Mouse (Mus musculus) kidney, embryonic 16.5 days (tissue): ENCODE data around the gene Smap2. TPM values are rescaled to one million over a fixed set of nuclear protein-coding genes. Genes with fewer than 3 reads are reported as not detected.

ENCODE experiments used
- ATAC-seq: fragments of 200-750 bp; cut with Nextera tagmentation; 2 replicates; pipeline ENCODE4 v1.8.0; 2017; ENCODE audit warnings: moderate TSS enrichment; ENCODE audit not compliant: low FRiP score, low TSS enrichment
- H3K27ac ChIP-seq: fragments of 300-500 bp; sonication (generic); 2 replicates; pipeline ENCODE4 v1.5.1; 2014; ENCODE audit warnings: low read length
- H3K27me3 ChIP-seq: fragments of 300-500 bp; sonication (generic); 2 replicates; pipeline ENCODE4 v1.6.1; 2014; ENCODE audit warnings: low read length, control low read depth, mixed read lengths; ENCODE audit not compliant: insufficient read depth
- H3K36me3 ChIP-seq: fragments of 300-500 bp; sonication (generic); 2 replicates; pipeline ENCODE4 v1.6.1; 2014; ENCODE audit warnings: low read length, control low read depth, mixed read lengths; ENCODE audit not compliant: insufficient read depth
- H3K4me1 ChIP-seq: fragments of 300-500 bp; sonication (generic); 2 replicates; pipeline ENCODE4 v1.6.1; 2014; ENCODE audit warnings: low read length, control low read depth, mixed read lengths; ENCODE audit not compliant: insufficient read depth
- H3K4me2 ChIP-seq: fragments of 300-500 bp; sonication (generic); replicated peaks from 2 replicates; pipeline ENCODE4 v1.6.1; 2014; ENCODE audit warnings: low read depth, low read length
- H3K4me3 ChIP-seq: fragments of 300-500 bp; sonication (generic); 2 replicates; pipeline ENCODE4 v1.5.1; 2014; ENCODE audit warnings: mild to moderate bottlenecking, low read length
- H3K9ac ChIP-seq: fragments of 300-500 bp; sonication (generic); replicated peaks from 2 replicates; pipeline ENCODE4 v1.6.1; 2014; ENCODE audit warnings: low read length
- H3K9me3 ChIP-seq: fragments of 300-500 bp; sonication (generic); 2 replicates; pipeline ENCODE4 v1.6.1; 2016; ENCODE audit warnings: low read length, control low read depth
- WGBS: fragments of 180-500 bp; shearing (Covaris S2); extraction: QIAGEN DNeasy Blood & Tissue Kit; methylation state at CpG from one replicate; pipeline ENCODE4 v1.1.7; 2014; 5-methylcytosine and 5-hydroxymethylcytosine counted together
- microRNA-seq: library from miRNA; unstranded; fragments of <30 nt; microRNA quantifications from one replicate; pipeline ENCODE4, GENCODE M21; 2016
- polyA plus RNA-seq: library from polyadenylated mRNA; unstranded; fragments of >200 nt; fragmentation: Nextera tagmentation; extraction: Ambion mirVana; gene quantifications from 2 replicates; pipeline ENCODE4 v1.2.1, GENCODE M21; 2015

Gene Smap2
- polyA plus RNA-seq, 1 experiment from 2014 or later = 12.9 TPM

- under 1% methylated on average over 33 of the region's 33 CpGs for WGBS
- peak; percentile 99 for ATAC-seq
- peak within 1 kb of the TSS; percentile 84 for H3K27ac ChIP-seq
These were observed 92.3 kb downstream of the Smap2 start, which contains the start of gene Exo5 for GRCm38 (mm10) chr4:120924554-120925299. Gene Exo5, minus strand, starts transcription at chr4:120925017.

DNA sequence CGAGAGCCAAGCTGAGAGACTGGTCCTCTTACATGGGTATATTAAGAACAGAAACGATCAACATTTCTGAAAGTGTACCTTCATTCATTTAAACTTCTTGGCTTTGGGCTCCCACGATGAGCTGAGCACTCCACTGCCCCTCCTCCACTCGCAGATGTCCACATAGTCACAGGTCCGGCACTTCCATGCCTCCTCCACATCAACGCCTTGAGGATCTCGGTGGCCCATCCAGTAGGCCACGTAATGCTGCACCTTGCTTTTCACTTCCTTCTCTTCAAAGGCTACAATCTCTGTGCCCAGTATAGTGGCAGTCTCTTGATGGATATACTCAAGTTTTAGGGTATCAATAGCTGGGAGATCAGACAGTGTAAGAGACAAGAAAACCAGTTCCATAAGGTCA, 95.6 kb downstream of the Smap2 start:
- Histone ChIP-seq H3K27me3 (no peaks in the 10 kb centered on the region), H3K4me2 (no peak overlapping the region), H3K36me3 (peaks cover 22% of the 10 kb centered on the region), H3K9ac (no peak overlapping the region), H3K4me1 (peaks cover 12% of the 10 kb centered on the region; the same call in 1 of the 2 replicates), H3K27ac (no peak overlapping the region), H3K4me3 (no peak overlapping the region), H3K9me3 (peaks cover 13% of the 10 kb centered on the region)
- no peak for ATAC-seq
- WGBS = 94% methylated on average over 8 of the region's 8 CpGs

More at GRCm38 (mm10) chr4:120924554-120925299, 92.3 kb downstream of the Smap2 start, which contains the start of gene Exo5:
- peak within 1 kb of the TSS; percentile 61 for H3K4me3 ChIP-seq
- peaks cover 12% of the 10 kb centered on the region; the same call in 1 of the 2 replicates for H3K4me1 ChIP-seq
- H3K9ac ChIP-seq = peak within 1 kb of the TSS; percentile 86
- peaks cover 22% of the 10 kb centered on the region for H3K36me3 ChIP-seq
- H3K27me3 ChIP-seq = no peaks in the 10 kb centered on the region
- peak within 1 kb of the TSS; percentile 67 for H3K4me2 ChIP-seq
- H3K9me3 ChIP-seq = peaks cover 13% of the 10 kb centered on the region

Small RNAs within 50 kb of the gene (microRNA-seq; reads per million reads assigned to microRNA genes)
- not detected for gene Mir7015

Other genes starting within 250 kb of the Smap2 start
- gene Nfyc, start 185.7 kb downstream of the Smap2 start, polyA plus RNA-seq = 123 and 133 TPM in 2 replicates
- gene Rims3, start 162.4 kb downstream of the Smap2 start, polyA plus RNA-seq = 0.41 and 0.54 TPM in 2 replicates
- 33.0 and 35.2 TPM in 2 replicates for gene Exo5, start 92.2 kb downstream of the Smap2 start, polyA plus RNA-seq
- 10.3 TPM in 2 replicates for gene Zfp69, start 65.5 kb downstream of the Smap2 start, polyA plus RNA-seq
- gene Col9a2, start 22.1 kb upstream of the Smap2 start, polyA plus RNA-seq = 3.3 and 4.9 TPM in 2 replicates
- gene Zmpste24, start 81.0 kb upstream of the Smap2 start, polyA plus RNA-seq = 40.8 and 42.4 TPM in 2 replicates
- not detected in 2 replicates for gene Tmco2, start 92.0 kb upstream of the Smap2 start, polyA plus RNA-seq
- gene Rlf, start 197.8 kb upstream of the Smap2 start, polyA plus RNA-seq = 23.8 and 26.3 TPM in 2 replicates